Mouse (Mus musculus) heart, adult 2 months (tissue): ENCODE measurements around the gene Sycp2l. TPM values are rescaled to one million over a fixed set of nuclear protein-coding genes. Genes with fewer than 3 reads are reported as not detected.

Source experiments
- DNase-seq, 2 experiments: peaks; one replicate each; pipeline ENCODE4 v3.0.0; 2021
- H3K27ac ChIP-seq: fragments of 200-600 bp; 2 replicates; pipeline ENCODE4 v1.8.1; 2022
- H3K27me3 ChIP-seq: fragments of 200-500 bp; 2 replicates; pipeline ENCODE4 v1.6.1; 2012; ENCODE audit warnings: mild to moderate bottlenecking, low read length, inconsistent platforms, mixed read lengths; ENCODE audit not compliant: control insufficient read depth, insufficient read depth
- H3K36me3 ChIP-seq: fragments of 200-500 bp; 2 replicates; pipeline ENCODE4 v1.6.1; 2012; ENCODE audit warnings: low read length, inconsistent platforms; ENCODE audit not compliant: control insufficient read depth, insufficient read depth
- H3K4me1 ChIP-seq: fragments of 200-500 bp; 2 replicates; pipeline ENCODE4 v1.6.1; 2011; ENCODE audit warnings: low read length; ENCODE audit not compliant: control insufficient read depth, insufficient read depth
- H3K4me3 ChIP-seq: fragments of 200-600 bp; 2 replicates; pipeline ENCODE4 v1.8.1; 2022
- H3K79me2 ChIP-seq: fragments of 200-500 bp; replicated peaks from 2 replicates; pipeline ENCODE4 v1.6.1; 2012; ENCODE audit warnings: mild to moderate bottlenecking, inconsistent platforms, low read length, moderate library complexity, mixed read lengths; ENCODE audit not compliant: control insufficient read depth, insufficient read depth
- H3K9ac ChIP-seq: fragments of 200-500 bp; 2 replicates; pipeline ENCODE4 v1.6.1; 2012; ENCODE audit warnings: low read depth, mild to moderate bottlenecking, control low read depth, inconsistent platforms, low read length, mixed read lengths
- CTCF ChIP-seq: fragments of 200-600 bp; IDR thresholded peaks from 2 replicates; pipeline ENCODE4 v1.8.1; 2022; ENCODE audit warnings: antibody characterized with exemption, mild to moderate bottlenecking, moderate library complexity
- EP300 ChIP-seq: fragments of 200-500 bp; IDR thresholded peaks from 2 replicates; pipeline ENCODE4 v1.6.1; 2011; ENCODE audit warnings: low read depth, low read length, control low read depth; ENCODE audit not compliant: insufficient read depth
- POLR2A ChIP-seq: fragments of 200-500 bp; IDR thresholded peaks from 2 replicates; pipeline ENCODE4 v1.6.1; 2011; ENCODE audit warnings: mild to moderate bottlenecking, low read depth, low read length, control low read depth; ENCODE audit not compliant: insufficient read depth
- WGBS: fragments of 180-500 bp; shearing (Covaris S2); methylation state at CpG from one replicate; pipeline ENCODE4 v1.1.7; 2018; 5-methylcytosine and 5-hydroxymethylcytosine counted together
- intact Hi-C: fragments of 180-260 bp; cut with DNase I; formaldehyde crosslinking; loops from one replicate; pipeline ENCODE4 v1.15.1; 2025
- polyA plus RNA-seq: library from polyadenylated mRNA; depleted of rRNA; stranded (reverse); fragments of >200 nt; gene quantifications from 2 replicates; pipeline ENCODE4 v1.2.3, GENCODE M21; 2012
- total RNA-seq, 2 experiments: library from RNA; stranded (reverse); gene quantifications; 2 replicates each; pipeline ENCODE4 v1.2.3; 2021

Sycp2l gene
- total and polyA plus RNA-seq, 3 experiments = not detected

- intact Hi-C loops = loop anchor here (10.0 kb wide), 1 partner anchor 479 kb away; no protein-coding TSS in a partner anchor
- 75% methylated on average over 6 of the region's 6 CpGs for WGBS
- no peaks in the 10 kb centered on the region for H3K36me3 ChIP-seq
Observed at GRCm38 (mm10) chr13:41145433-41145970, 31.4 kb downstream of the Sycp2l start.

GRCm38 (mm10) chr13:41146271-41146670 is 32.2 kb downstream of the Sycp2l start:
- TF ChIP-seq POLR2A (no peak), CTCF (peak; percentile 91), EP300 (no peak)
- Histone ChIP-seq H3K79me2 (no peaks in the 10 kb centered on the region), H3K4me3 (no peak overlapping the region), H3K4me1 (no peaks in the 10 kb centered on the region), H3K27ac (no peak overlapping the region), H3K9ac (no peak overlapping the region), H3K36me3 (no peaks in the 10 kb centered on the region), H3K27me3 (no peaks in the 10 kb centered on the region; the same call in 1 of the 2 replicates)
- 71% methylated on average over 10 of the region's 10 CpGs for WGBS
- intact Hi-C loops = loop anchor here (1.0 to 10.0 kb wide), 2 partner anchors 92 to 479 kb away; no protein-coding TSS in a partner anchor
- peak; percentile 10 to 57 for DNase-seq

More at GRCm38 (mm10) chr13:41145433-41145970, 31.4 kb downstream of the Sycp2l start:
- H3K9ac ChIP-seq = no peak overlapping the region
- H3K27ac ChIP-seq = no peak overlapping the region
- no peaks in the 10 kb centered on the region for H3K4me1 ChIP-seq
- TF ChIP-seq EP300 (no peak), POLR2A (no peak), CTCF (no peak)
- H3K27me3 ChIP-seq = no peaks in the 10 kb centered on the region; the same call in 1 of the 2 replicates
- H3K4me3 ChIP-seq = no peak overlapping the region
- no peaks in the 10 kb centered on the region for H3K79me2 ChIP-seq
- DNase-seq = no peak

- DNase-seq = no peak
- no peak overlapping the region for H3K27ac ChIP-seq
- 80% methylated on average over 11 of the region's 11 CpGs for WGBS
- H3K9ac ChIP-seq = no peak overlapping the region
- intact Hi-C loops = no loop called here
- H3K4me3 ChIP-seq = no peak overlapping the region
- TF ChIP-seq EP300 (no peak), POLR2A (no peak), CTCF (no peak)
- H3K4me1 ChIP-seq = no peaks in the 10 kb centered on the region
- H3K27me3 ChIP-seq = no peaks in the 10 kb centered on the region
- H3K79me2 ChIP-seq = no peaks in the 10 kb centered on the region
- H3K36me3 ChIP-seq = no peaks in the 10 kb centered on the region
Observed at GRCm38 (mm10) chr13:41153146-41153545, 39.0 kb downstream of the Sycp2l start.

- intact Hi-C loops = no loop called here
- H3K4me1 ChIP-seq = no peaks in the 10 kb centered on the region
- no peak for DNase-seq
- no peak overlapping the region for H3K27ac ChIP-seq
- H3K79me2 ChIP-seq = no peaks in the 10 kb centered on the region
- H3K36me3 ChIP-seq = no peaks in the 10 kb centered on the region
- no peak overlapping the region for H3K4me3 ChIP-seq
- TF ChIP-seq POLR2A (no peak), CTCF (no peak), EP300 (no peak)
- H3K9ac ChIP-seq = no peak overlapping the region
- 57% methylated on average over 5 of the region's 5 CpGs for WGBS
- H3K27me3 ChIP-seq = no peaks in the 10 kb centered on the region
Observed at GRCm38 (mm10) chr13:41158426-41158825, 44.3 kb downstream of the Sycp2l start.

- H3K79me2 ChIP-seq = no peaks in the 10 kb centered on the region
- no peak for DNase-seq
- H3K27me3 ChIP-seq = no peaks in the 10 kb centered on the region
- H3K9ac ChIP-seq = no peak overlapping the region
- no peaks in the 10 kb centered on the region for H3K4me1 ChIP-seq
- intact Hi-C loops = no loop called here
- WGBS = 77% methylated on average over 6 of the region's 6 CpGs
- no peaks in the 10 kb centered on the region for H3K36me3 ChIP-seq
- TF ChIP-seq POLR2A = no peak
- no peak for TF ChIP-seq EP300
- TF ChIP-seq CTCF = no peak
- H3K4me3 ChIP-seq = no peak overlapping the region
- H3K27ac ChIP-seq = no peak overlapping the region
Observed at GRCm38 (mm10) chr13:41187886-41188285, 73.8 kb downstream of the Sycp2l start.

GRCm38 (mm10) chr13:41195640-41196333 is 81.7 kb downstream of the Sycp2l start:
- Histone ChIP-seq H3K4me3 (no peak overlapping the region), H3K36me3 (no peaks in the 10 kb centered on the region), H3K79me2 (no peaks in the 10 kb centered on the region), H3K27ac (no peak overlapping the region), H3K4me1 (no peaks in the 10 kb centered on the region), H3K9ac (no peak overlapping the region), H3K27me3 (no peaks in the 10 kb centered on the region; the same call in 1 of the 2 replicates)
- 65% methylated on average over 3 of the region's 3 CpGs for WGBS
- intact Hi-C loops = no loop called here
- no peak for TF ChIP-seq EP300
- no peak for TF ChIP-seq CTCF
- no peak for TF ChIP-seq POLR2A
- no peak for DNase-seq
